Mouse (Mus musculus) retina, adult 2 months (tissue): ENCODE data around the gene Plcb1.
A peak's percentile ranks its signal among the peaks of the same experiment; 100 is the strongest.
"Not testable (repeated sequence)": the region's sequence is repeated elsewhere in the genome, so short reads cannot be mapped to it uniquely, and the experiment has no call there.

Experiments used
- DNase-seq: peaks from one replicate; pipeline ENCODE4 v3.0.0-alpha.2; 2012; ENCODE audit warnings: low read depth, low spot score

Plcb1 gene

GRCm38 (mm10) chr2:135305736-135306471 is 520.0 kb downstream of the Plcb1 start:
- no peak for DNase-seq

DNA sequence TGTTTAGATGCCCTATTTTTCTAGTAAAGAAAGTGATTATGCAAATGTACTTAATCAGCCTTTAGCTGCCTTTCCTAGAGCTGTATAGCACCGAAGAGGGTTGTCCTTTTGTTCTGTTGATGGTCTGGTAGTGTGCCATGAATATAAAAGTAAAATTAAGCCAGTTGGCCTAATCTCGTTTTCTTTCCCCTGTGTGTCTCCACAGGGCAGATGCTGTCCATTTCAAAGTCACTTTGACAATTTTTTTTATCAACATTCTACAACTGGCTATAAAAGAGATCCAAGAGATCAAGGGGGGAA is 520.6 kb downstream of the Plcb1 start:
- DNase-seq: no peak

- DNase-seq: no peak
These were observed 521.9 kb downstream of the Plcb1 start for GRCm38 (mm10) chr2:135307787-135308186.

GRCm38 (mm10) chr2:135315980-135316379 is 530.1 kb downstream of the Plcb1 start:
- no peak for DNase-seq

DNA sequence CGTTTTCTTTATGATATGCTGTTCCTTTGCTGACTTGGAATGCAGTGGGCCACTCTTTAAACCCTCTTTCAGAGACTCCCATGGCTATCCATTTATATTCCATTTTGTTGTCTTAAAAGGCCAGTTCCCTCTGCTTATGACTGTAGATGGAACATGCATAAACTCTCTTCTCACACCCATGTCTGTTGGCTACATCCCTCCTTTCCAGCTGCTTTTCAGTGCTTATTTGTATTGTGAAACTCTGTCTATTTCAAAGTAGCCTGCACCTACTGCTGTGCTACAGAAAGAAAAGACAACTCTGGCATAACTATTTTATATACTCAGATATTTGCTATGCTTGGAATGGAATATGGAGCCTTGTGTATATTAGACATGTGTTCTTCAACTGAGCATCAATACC is 532.3 kb downstream of the Plcb1 start:
- no peak for DNase-seq

GRCm38 (mm10) chr2:135323276-135323954 is 537.5 kb downstream of the Plcb1 start:
- no peak for DNase-seq

DNA sequence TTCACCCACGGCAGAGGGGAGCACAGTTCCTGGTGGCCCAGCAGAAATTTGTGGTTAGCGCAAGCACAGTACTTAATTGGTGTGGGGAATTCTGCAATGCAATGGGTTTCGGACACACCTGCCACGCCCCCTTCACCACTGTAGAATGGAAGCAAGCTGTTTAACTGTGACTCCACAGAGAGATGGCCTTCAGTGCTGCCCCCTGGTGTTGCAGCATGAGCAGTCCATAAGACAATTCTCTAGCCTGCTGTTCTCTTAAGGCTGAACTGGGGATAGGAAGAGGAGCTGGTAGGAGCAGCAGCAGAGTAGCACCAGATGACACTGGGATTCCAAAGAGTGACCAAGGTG is 538.1 kb downstream of the Plcb1 start:
- DNase-seq: no peak

GRCm38 (mm10) chr2:135328756-135329155 is 542.9 kb downstream of the Plcb1 start:
- no peak for DNase-seq

GRCm38 (mm10) chr2:135329782-135330545 is 544.1 kb downstream of the Plcb1 start:
- no peak for DNase-seq

DNA sequence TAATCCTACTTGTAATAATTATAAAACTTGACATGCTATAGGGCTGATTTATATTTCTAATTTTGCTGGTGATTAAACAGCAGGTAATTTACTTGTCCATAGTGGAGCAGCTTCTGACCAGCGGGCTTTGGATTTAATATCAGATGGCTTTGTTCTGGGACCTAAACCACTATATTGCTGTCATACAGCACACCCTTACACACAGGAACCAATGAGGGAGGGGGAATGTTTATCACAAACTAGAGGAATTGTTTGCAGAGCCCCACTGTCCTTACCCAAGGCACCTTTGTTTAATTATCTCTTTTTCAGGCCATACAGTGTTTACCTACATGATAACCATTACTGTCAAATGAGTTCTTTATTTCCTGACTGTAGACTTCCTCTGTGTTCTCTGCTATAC is 546.0 kb downstream of the Plcb1 start:
- DNase-seq: no peak

GRCm38 (mm10) chr2:135356311-135356710 is 570.4 kb downstream of the Plcb1 start:
- DNase-seq: peak; percentile 11

GRCm38 (mm10) chr2:135361798-135362197 is 575.9 kb downstream of the Plcb1 start:
- peak; percentile 45 for DNase-seq

- DNase-seq: no peak
These were observed 577.1 kb downstream of the Plcb1 start for GRCm38 (mm10) chr2:135362948-135363347.

DNA sequence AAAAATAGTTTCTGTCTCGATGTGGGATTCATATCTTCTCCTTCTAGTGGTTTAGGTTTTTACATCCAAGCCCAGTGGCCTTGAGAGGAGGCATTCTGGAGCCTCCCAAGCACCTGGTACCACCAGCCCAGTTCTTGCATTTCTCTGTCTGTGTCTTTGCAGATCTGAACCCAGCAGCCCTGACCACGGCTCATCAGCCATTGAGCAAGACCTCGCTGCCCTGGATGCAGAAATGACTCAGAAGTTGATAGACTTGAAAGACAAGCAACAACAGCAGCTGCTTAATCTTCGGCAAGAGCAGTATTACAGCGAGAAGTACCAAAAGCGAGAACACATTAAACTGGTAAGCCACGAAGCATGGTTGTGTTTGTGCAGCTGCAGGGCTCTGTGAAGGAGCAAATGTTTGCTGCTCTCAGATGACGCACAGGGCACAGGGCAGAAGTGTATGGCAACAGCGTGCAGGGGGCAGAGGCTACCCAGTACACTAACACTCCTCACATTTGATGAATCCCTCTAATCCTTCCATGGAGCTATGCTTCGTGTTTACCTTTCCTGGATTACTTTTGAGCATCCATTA is 584.5 kb downstream of the Plcb1 start:
- DNase-seq: no peak

- not testable (repeated sequence) for DNase-seq
These were observed 594.9 kb downstream of the Plcb1 start for GRCm38 (mm10) chr2:135380796-135381195.

- no peak for DNase-seq
These were observed 595.5 kb downstream of the Plcb1 start for GRCm38 (mm10) chr2:135381396-135381795.

DNA sequence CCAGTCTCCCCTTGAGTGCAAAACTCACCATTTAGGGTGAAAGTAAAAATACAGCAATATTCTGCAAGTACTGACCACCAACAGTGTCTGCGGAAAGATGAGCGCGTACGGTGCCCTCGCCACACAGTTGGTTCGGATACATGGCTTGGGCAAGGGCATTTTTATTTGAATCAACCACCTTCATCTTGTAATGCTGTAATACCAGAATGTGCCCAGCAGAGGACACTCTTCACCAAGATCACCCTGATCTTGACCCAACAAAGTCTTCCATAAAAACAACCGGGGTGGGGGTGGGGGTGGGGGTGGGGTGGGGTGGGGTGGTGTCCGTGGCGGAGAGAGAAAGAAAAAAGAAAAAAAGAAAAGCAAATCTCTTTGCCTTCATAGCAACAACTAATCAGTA is 602.1 kb downstream of the Plcb1 start:
- peak; percentile 11 for DNase-seq

- DNase-seq: no peak
These were observed 608.8 kb downstream of the Plcb1 start for GRCm38 (mm10) chr2:135394698-135395097.

DNA sequence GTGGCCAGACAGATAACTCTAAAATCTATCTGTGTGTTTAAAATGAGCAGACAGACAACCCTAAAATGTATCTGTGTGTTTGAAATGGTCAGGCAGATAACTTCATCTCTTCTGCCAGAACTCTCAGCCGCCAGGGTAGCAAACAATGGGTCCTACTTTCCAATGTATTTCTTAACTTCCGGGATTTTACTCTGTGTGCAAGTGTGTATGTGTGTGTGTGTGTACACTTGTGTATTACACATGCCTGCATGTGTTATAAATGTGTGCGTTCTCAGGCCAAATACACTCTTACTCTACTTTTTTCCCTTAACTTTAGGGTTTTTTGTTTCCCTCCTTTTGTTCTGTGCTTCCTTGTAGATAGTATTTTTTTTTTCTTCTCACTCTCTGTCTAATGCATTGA is 610.5 kb downstream of the Plcb1 start:
- DNase-seq: no peak

- no peak for DNase-seq
These were observed 612.1 kb downstream of the Plcb1 start for GRCm38 (mm10) chr2:135397970-135398369.

- DNase-seq: no peak
These were observed 613.9 kb downstream of the Plcb1 start for GRCm38 (mm10) chr2:135399760-135400159.

DNA sequence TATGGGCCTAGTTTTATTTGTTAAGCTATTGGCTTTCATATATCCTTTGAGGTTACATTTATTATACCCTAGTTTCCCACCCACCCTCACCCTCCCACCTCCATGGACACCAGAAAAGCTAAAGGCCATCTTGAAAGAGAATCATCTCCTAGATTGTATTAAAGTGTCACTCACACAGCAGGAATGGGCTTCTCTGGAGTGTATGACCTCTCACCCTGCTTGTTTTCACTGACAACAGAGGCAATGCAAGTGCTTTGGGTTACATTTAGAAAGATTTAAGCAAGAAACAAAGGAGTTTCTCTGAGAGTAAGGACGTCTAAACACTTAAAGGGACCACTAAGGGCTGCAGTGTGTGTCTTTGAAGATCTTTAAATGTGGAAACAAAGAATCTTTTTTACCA is 617.0 kb downstream of the Plcb1 start:
- no peak for DNase-seq
